Mouse (Mus musculus) adrenal gland, postnatal 4 days (tissue): ENCODE measurements around the gene Prune2. TPM values are rescaled to one million over a fixed set of nuclear protein-coding genes. Genes with fewer than 3 reads are reported as not detected.
"Not testable (repeated sequence)": the region's sequence is repeated elsewhere in the genome, so short reads cannot be mapped to it uniquely, and the experiment has no call there.

Experiments used
- DNase-seq, 2 experiments: peaks; one replicate each; pipeline ENCODE4 v3.0.0; 2021 to 2022; ENCODE audit warnings: low spot score in 2 of 2, mixed read lengths in 2 of 2
- total RNA-seq, 2 experiments: library from RNA; stranded (reverse); gene quantifications; 2 replicates each; pipeline ENCODE4 v1.2.3; 2021

Prune2 gene
- total RNA-seq, 2 experiments from 2014 or later: 20.3 to 22.9 TPM

DNA sequence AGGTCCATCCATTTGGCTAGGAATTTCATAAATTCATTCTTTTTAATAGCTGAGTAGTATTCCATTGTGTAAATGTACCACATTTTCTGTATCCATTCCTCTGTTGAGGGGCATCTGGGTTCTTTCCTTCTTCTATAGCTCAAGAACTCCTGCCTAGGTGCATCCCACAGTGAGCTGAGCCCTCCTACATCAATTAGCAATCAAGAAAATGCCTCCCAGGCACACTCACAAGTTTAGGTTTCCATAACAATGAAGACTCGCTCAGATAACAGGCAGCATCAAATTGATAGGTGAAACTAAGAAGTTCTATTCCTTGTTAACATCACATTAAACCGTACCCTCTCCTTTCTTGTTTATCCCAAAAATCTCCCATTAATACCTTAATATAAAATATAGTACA, 218.6 kb downstream of the Prune2 start:
- not testable (repeated sequence) for DNase-seq

DNA sequence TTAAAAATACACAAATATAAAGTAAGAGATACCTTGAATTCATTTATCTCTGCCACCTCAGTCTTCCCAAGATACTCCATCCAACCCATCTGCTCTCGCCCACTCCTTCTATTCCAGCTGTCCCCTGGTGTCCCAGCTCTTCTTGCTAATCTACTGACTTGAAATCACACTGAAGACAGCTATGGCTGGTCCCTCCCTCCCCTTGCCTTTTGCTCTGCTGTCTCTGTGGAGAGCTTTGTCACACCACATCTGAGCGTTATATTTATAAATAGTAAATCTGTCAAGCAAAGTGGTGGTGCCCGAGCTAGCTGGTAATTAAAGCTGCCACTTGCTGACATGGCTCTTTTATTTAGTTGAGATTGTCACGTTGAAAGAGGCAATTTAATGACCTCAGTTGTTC, 224.6 kb downstream of the Prune2 start:
- no peak for DNase-seq

DNA sequence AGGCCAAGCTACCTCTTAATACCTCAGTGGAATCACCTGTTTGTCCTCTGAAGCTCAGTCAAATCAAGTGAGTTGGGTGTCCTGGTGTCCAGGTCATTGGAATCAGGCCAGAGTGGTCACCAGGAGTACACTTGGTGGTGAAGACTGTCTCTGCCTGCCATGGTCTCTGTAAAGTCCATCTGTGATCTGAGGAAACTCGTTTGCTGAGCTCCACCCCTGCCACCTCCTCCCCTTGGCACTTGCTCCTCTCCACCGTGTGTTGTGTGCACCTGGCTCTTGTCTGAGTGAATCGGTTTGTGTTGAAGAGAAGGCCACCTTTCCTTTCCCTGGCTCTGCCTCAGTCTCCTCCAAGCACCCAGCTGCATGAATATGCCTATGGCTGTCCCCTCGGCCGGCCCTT, 238.8 kb downstream of the Prune2 start:
- no peak for DNase-seq

DNA sequence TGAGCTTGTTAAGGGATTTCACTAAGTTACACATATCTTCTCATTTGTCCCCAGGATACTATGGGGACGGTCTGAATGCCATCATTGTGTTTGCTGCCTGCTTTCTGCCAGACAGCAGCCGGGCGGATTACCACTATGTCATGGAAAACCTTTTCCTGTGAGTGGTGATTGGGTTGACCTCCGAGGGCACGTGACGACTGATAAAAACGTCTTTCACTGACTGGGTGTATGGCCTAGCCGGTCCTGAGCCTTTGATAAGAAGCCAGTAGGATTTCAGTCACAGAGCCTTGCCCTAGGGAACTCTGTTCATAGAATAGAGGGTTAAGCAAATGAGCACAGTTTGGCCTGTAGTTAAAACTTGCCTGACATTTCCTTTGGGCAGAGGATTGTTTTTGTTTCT, 243.1 kb downstream of the Prune2 start:
- no peak for DNase-seq

DNA sequence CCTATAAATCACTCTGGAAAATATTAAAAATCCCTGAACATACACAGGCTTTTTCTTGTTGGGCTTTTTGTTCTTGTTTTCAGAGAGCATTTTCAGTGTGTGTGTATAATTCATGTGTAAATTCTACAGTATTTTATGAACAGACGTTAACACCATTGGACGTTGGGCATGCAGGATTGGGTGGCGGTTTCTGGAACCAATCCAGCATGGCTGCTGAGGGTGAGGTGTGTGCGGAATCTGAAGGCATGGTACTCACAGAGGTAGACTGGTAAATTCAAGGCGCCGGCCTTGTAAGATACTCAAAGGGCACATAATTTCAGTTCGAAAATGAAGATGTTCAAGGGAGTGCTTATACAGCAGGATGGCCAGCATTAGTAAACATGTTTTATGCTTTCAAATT, 251.2 kb downstream of the Prune2 start:
- DNase-seq: no peak

GRCm38 (mm10) chr19:17210541-17210940, 254.6 kb downstream of the Prune2 start:
- DNase-seq: no peak

DNA sequence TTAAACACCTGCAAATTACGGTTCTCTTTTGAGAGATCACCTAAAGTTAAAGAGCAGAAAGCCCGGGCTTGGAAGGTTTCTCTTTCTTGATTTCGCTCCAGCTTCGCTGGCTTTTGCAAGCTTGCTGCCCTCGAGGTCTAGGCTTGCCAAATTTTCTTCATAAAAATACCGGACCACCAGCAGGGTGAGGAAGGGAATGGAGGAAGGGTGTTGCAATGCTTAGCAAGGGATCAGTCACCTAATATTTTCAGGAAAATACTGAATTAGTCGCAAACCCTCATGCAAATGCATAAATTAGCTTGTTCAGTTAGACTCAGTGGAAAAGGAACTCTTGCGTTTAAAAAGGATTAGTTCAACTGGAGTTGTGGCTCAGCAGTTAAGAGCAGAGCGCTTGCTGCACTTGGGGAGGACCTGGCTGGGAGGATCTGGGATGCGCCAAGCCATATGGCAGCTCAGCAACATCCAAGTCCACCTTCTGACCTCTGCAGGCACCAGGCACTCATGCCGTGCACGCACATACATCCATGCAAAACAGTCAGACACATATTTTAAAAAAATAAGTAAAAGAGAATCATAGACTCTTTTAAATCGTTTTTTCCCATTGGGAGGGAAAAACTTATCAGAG, 259.1 kb downstream of the Prune2 start:
- DNase-seq: no peak

GRCm38 (mm10) chr19:17218195-17218594, 262.3 kb downstream of the Prune2 start:
- DNase-seq: no peak

- no peak for DNase-seq
These were observed 267.9 kb downstream of the Prune2 start for GRCm38 (mm10) chr19:17223801-17224200.

- no peak for DNase-seq
These were observed 269.7 kb downstream of the Prune2 start for GRCm38 (mm10) chr19:17225570-17226083.

- no peak for DNase-seq
These were observed 270.2 kb downstream of the Prune2 start for GRCm38 (mm10) chr19:17226096-17226495.

GRCm38 (mm10) chr19:17230013-17230412, 274.1 kb downstream of the Prune2 start:
- no peak for DNase-seq

GRCm38 (mm10) chr19:17238471-17238870, 282.6 kb downstream of the Prune2 start:
- no peak for DNase-seq

- DNase-seq: no peak
These were observed 284.5 kb downstream of the Prune2 start for GRCm38 (mm10) chr19:17240170-17241077.

- no peak for DNase-seq
These were observed 285.3 kb downstream of the Prune2 start for GRCm38 (mm10) chr19:17241206-17241605.

- no peak for DNase-seq
These were observed 287.0 kb downstream of the Prune2 start for GRCm38 (mm10) chr19:17242962-17243361.

- DNase-seq: no peak
These were observed 288.6 kb downstream of the Prune2 start for GRCm38 (mm10) chr19:17244544-17244943.

DNA sequence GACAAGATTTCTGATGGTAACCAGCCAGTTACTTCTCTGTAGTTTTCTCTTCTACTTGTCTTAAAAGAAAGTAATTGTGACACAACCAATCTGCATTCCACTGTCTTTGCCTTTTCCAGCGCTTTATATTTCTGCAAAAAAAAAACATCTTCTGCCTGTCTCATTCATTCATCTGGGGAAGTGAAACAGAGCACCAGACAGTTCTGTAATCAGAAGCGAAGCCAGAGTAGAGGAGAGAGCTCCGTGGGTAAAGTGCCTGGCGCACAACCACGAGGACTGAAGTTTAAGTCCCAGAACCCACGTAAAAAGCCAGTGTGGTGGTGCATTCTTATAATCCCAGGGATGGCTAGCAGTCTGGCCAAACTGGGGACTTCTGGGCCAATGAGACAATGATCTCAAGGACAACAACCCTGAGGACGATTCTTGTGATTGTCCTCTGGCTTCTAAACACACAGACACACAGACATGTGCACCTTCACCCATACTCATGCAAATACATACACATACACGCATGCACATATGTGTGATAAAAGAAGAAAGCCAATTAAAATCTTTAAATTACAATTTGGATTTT, 291.5 kb downstream of the Prune2 start:
- DNase-seq: no peak

DNA sequence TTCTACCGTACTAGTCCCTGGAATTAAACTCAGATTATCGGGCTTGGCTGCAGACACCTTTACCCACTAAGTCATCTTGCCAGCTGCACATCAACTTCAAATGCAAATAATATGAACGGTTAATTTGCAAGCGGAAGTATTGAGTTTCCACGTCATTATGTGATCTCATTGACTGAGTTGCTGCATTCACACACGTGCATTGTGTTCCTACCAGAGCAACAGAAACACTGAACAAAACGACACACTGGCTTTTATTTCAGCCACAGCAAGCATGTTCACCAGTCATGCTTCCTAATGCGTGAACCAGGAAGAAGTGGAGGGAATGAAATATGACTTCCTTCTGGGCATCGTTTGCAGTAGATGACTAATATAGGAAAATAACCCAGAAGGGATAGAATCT, 293.8 kb downstream of the Prune2 start:
- DNase-seq: no peak

- no peak for DNase-seq
These were observed 294.9 kb downstream of the Prune2 start for GRCm38 (mm10) chr19:17250801-17251200.

DNA sequence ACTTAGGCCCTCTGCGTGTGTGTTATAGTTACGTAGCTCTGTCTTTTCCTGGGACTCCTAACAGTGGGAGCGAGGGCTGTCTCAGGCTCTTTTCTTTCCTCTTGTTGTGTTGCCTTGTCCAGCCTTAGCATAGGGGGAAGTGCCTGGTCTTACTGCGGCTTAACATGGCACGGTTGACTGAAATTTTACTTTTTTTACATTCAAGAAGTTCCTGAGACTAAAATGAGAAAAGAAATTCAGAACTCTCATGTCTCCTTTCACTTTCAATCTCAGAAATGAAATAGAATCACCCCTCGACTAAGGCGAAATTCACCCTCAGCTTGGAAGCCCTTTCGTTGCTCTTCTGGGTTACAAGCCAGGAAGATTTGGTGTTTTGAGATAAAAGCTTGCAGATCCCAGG, 295.5 kb downstream of the Prune2 start:
- DNase-seq: no peak

DNA sequence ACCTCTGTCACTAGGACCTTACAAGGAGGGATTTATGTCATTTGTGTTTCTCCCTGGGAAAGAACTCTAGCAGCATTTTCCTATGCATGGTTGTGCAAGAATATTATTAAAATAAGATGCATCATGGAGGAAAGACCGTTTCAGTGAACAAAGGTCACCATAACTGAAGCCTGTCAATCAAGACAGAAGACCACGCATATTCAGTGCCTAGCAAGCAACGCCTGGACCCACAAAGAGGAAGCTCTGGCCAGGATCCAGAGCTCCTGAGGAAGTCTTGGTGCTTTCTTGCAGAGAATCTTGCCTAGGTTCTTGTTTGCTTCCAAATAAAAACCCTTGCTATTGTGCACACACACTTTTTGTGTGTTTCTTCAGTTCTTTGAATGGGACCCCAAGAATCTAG, 296.9 kb downstream of the Prune2 start:
- DNase-seq: no peak
